Mouse (Mus musculus): ENCODE results near the gene Lypd6b. TPM values are rescaled to one million over a fixed set of nuclear protein-coding genes. Genes with fewer than 3 reads are reported as not detected.

The Lypd6b gene
- polyA plus RNA-seq, 1 experiment from 2014 or later = 2.6 TPM

GRCm38 (mm10) chr2:49849771-49850170, 62.3 kb downstream of the Lypd6b start:
- ATAC-seq (ENCODE audit: insufficient number of reproducible peaks, low FRiP score) = no peak
- H3K9me3 ChIP-seq (replicated peaks) = no peaks in the 10 kb centered on the region
- H3K27ac ChIP-seq (ENCODE audit: poor library complexity, severe bottlenecking) = no peak overlapping the region
- no peak overlapping the region for H3K9ac ChIP-seq
- 61% methylated on average over 1 of the region's 1 CpGs for WGBS
- no peak overlapping the region for H3K4me2 ChIP-seq
- H3K4me1 ChIP-seq (replicated peaks) = no peaks in the 10 kb centered on the region
- no peaks in the 10 kb centered on the region for H3K36me3 ChIP-seq
- H3K4me3 ChIP-seq = no peak overlapping the region
- H3K27me3 ChIP-seq (replicated peaks) = no peaks in the 10 kb centered on the region

- H3K4me3 ChIP-seq = no peak overlapping the region
- no peak for ATAC-seq (ENCODE audit: insufficient number of reproducible peaks, low FRiP score)
Measured at GRCm38 (mm10) chr2:49851977-49852376, 64.5 kb downstream of the Lypd6b start.

GRCm38 (mm10) chr2:49856161-49856564, 68.7 kb downstream of the Lypd6b start:
- no peak overlapping the region for H3K27ac ChIP-seq (ENCODE audit: poor library complexity, severe bottlenecking)
- 50% methylated on average over 10 of the region's 10 CpGs for WGBS
- no peak for ATAC-seq (ENCODE audit: insufficient number of reproducible peaks, low FRiP score)
- no peaks in the 10 kb centered on the region for H3K9me3 ChIP-seq (replicated peaks)
- peak overlapping the region; percentile 31 for H3K4me2 ChIP-seq
- H3K4me3 ChIP-seq = no peak overlapping the region
- H3K27me3 ChIP-seq (replicated peaks) = 0 out of 2 replicates have a peak, but pooled peaks cover 8% of the 10 kb centered on the region
- H3K36me3 ChIP-seq = no peaks in the 10 kb centered on the region
- H3K9ac ChIP-seq = no peak overlapping the region
- H3K4me1 ChIP-seq (replicated peaks) = peaks cover 16% of the 10 kb centered on the region

More at GRCm38 (mm10) chr2:49851977-49852376, 64.5 kb downstream of the Lypd6b start:
- no peak overlapping the region for H3K27ac ChIP-seq (ENCODE audit: poor library complexity, severe bottlenecking)
- no peak overlapping the region for H3K9ac ChIP-seq
- H3K36me3 ChIP-seq = no peaks in the 10 kb centered on the region
- H3K4me1 ChIP-seq (replicated peaks) = peaks cover 9% of the 10 kb centered on the region
- H3K4me2 ChIP-seq = no peak overlapping the region
- H3K9me3 ChIP-seq (replicated peaks) = no peaks in the 10 kb centered on the region
- no peaks in the 10 kb centered on the region for H3K27me3 ChIP-seq (replicated peaks)

- Histone ChIP-seq H3K4me3 (no peak overlapping the region), H3K9me3 (replicated peaks) (no peaks in the 10 kb centered on the region), H3K4me2 (peak overlapping the region; percentile 31), H3K4me1 (replicated peaks) (peaks cover 16% of the 10 kb centered on the region), H3K27me3 (replicated peaks) (0 out of 2 replicates have a peak, but pooled peaks cover 8% of the 10 kb centered on the region), H3K9ac (no peak overlapping the region), H3K27ac (ENCODE audit: poor library complexity, severe bottlenecking) (no peak overlapping the region), H3K36me3 (no peaks in the 10 kb centered on the region)
- ATAC-seq (ENCODE audit: insufficient number of reproducible peaks, low FRiP score) = no peak
- WGBS = 65% methylated on average over 5 of the region's 5 CpGs
Measured at GRCm38 (mm10) chr2:49856584-49856983, 69.1 kb downstream of the Lypd6b start.

- H3K4me3 ChIP-seq = no peak overlapping the region
- 50% methylated on average over 11 of the region's 11 CpGs for WGBS
- H3K9ac ChIP-seq = no peak overlapping the region
- peaks cover 16% of the 10 kb centered on the region for H3K4me1 ChIP-seq (replicated peaks)
- no peak overlapping the region for H3K27ac ChIP-seq (ENCODE audit: poor library complexity, severe bottlenecking)
- no peaks in the 10 kb centered on the region for H3K36me3 ChIP-seq
- no peaks in the 10 kb centered on the region for H3K9me3 ChIP-seq (replicated peaks)
- ATAC-seq (ENCODE audit: insufficient number of reproducible peaks, low FRiP score) = no peak
- H3K27me3 ChIP-seq (replicated peaks) = 0 out of 2 replicates have a peak, but pooled peaks cover 8% of the 10 kb centered on the region
- H3K4me2 ChIP-seq = 0 out of 2 replicates have a peak overlapping the region, but pooled peaks have one; percentile 20
Measured at GRCm38 (mm10) chr2:49860219-49860962, 72.9 kb downstream of the Lypd6b start.

GRCm38 (mm10) chr2:49860969-49861592, 73.6 kb downstream of the Lypd6b start:
- Histone ChIP-seq H3K27ac (ENCODE audit: poor library complexity, severe bottlenecking) (no peak overlapping the region), H3K27me3 (replicated peaks) (0 out of 2 replicates have a peak, but pooled peaks cover 8% of the 10 kb centered on the region), H3K9ac (no peak overlapping the region), H3K4me3 (no peak overlapping the region), H3K4me2 (peak overlapping the region; percentile 20; the same call in 1 of the 2 replicates), H3K36me3 (no peaks in the 10 kb centered on the region), H3K9me3 (replicated peaks) (no peaks in the 10 kb centered on the region), H3K4me1 (replicated peaks) (peaks cover 13% of the 10 kb centered on the region)
- ATAC-seq (ENCODE audit: insufficient number of reproducible peaks, low FRiP score) = no peak
- 16% methylated on average over 10 of the region's 12 CpGs for WGBS

- Histone ChIP-seq H3K4me2 (no peak overlapping the region), H3K27ac (ENCODE audit: poor library complexity, severe bottlenecking) (no peak overlapping the region), H3K4me1 (replicated peaks) (peaks cover 7% of the 10 kb centered on the region; the same call in 1 of the 2 replicates), H3K4me3 (no peak overlapping the region), H3K9ac (no peak overlapping the region), H3K36me3 (no peaks in the 10 kb centered on the region), H3K27me3 (replicated peaks) (0 out of 2 replicates have a peak, but pooled peaks cover 8% of the 10 kb centered on the region), H3K9me3 (replicated peaks) (no peaks in the 10 kb centered on the region)
- WGBS = 35% methylated on average over 8 of the region's 8 CpGs
- ATAC-seq (ENCODE audit: insufficient number of reproducible peaks, low FRiP score) = no peak
Measured at GRCm38 (mm10) chr2:49861658-49862057, 74.2 kb downstream of the Lypd6b start.

- 77% methylated on average over 9 of the region's 9 CpGs for WGBS
- H3K9ac ChIP-seq = no peak overlapping the region
- no peaks in the 10 kb centered on the region for H3K4me1 ChIP-seq (replicated peaks)
Measured at GRCm38 (mm10) chr2:49868116-49868858, 80.8 kb downstream of the Lypd6b start.

GRCm38 (mm10) chr2:49869044-49869443, 81.6 kb downstream of the Lypd6b start:
- no peaks in the 10 kb centered on the region for H3K27me3 ChIP-seq (replicated peaks)
- no peak for ATAC-seq (ENCODE audit: insufficient number of reproducible peaks, low FRiP score)
- WGBS = 81% methylated on average over 7 of the region's 7 CpGs
- H3K4me1 ChIP-seq (replicated peaks) = no peaks in the 10 kb centered on the region
- H3K4me3 ChIP-seq = no peak overlapping the region
- H3K4me2 ChIP-seq = no peak overlapping the region
- H3K36me3 ChIP-seq = no peaks in the 10 kb centered on the region
- H3K27ac ChIP-seq (ENCODE audit: poor library complexity, severe bottlenecking) = no peak overlapping the region
- H3K9ac ChIP-seq = no peak overlapping the region
- no peaks in the 10 kb centered on the region for H3K9me3 ChIP-seq (replicated peaks)

More at GRCm38 (mm10) chr2:49868116-49868858, 80.8 kb downstream of the Lypd6b start:
- Histone ChIP-seq H3K9me3 (replicated peaks) (no peaks in the 10 kb centered on the region), H3K4me2 (no peak overlapping the region), H3K4me3 (no peak overlapping the region), H3K27ac (ENCODE audit: poor library complexity, severe bottlenecking) (no peak overlapping the region), H3K27me3 (replicated peaks) (no peaks in the 10 kb centered on the region), H3K36me3 (no peaks in the 10 kb centered on the region)
- no peak for ATAC-seq (ENCODE audit: insufficient number of reproducible peaks, low FRiP score)

- H3K9ac ChIP-seq = no peak overlapping the region
- WGBS = 67% methylated on average over 10 of the region's 10 CpGs
- H3K27me3 ChIP-seq (replicated peaks) = no peaks in the 10 kb centered on the region
- H3K4me3 ChIP-seq = no peak overlapping the region
- H3K9me3 ChIP-seq (replicated peaks) = no peaks in the 10 kb centered on the region
- no peak overlapping the region for H3K4me2 ChIP-seq
- no peaks in the 10 kb centered on the region for H3K4me1 ChIP-seq (replicated peaks)
- no peaks in the 10 kb centered on the region for H3K36me3 ChIP-seq
- no peak for ATAC-seq (ENCODE audit: insufficient number of reproducible peaks, low FRiP score)
- no peak overlapping the region for H3K27ac ChIP-seq (ENCODE audit: poor library complexity, severe bottlenecking)
Measured at GRCm38 (mm10) chr2:49869782-49870514, 82.5 kb downstream of the Lypd6b start.
